Mouse (Mus musculus): ENCODE measurements at regions not wholly inside any gene's neighbourhood (a gene's known extent, or its start where the extent isn't known, plus 50 kb on each side); places are given as distances from the start of the nearest gene placed in this dataset.

- DNase-seq = no peak
Measured at GRCm38 (mm10) chr12:12765490-12766058, 176.1 kb downstream of the Mycn start.

GRCm38 (mm10) chr12:12765055-12765454 lies 176.7 kb downstream of the Mycn start:
- no peak for DNase-seq

- no peak for DNase-seq
Measured at GRCm38 (mm10) chr12:12764586-12764985, 177.1 kb downstream of the Mycn start.

- no peak for DNase-seq
Measured at GRCm38 (mm10) chr12:12756301-12756948, 185.3 kb downstream of the Mycn start.

GRCm38 (mm10) chr12:12753849-12754248 lies 187.9 kb downstream of the Mycn start:
- DNase-seq = no peak

GRCm38 (mm10) chr12:12751670-12752426 lies 189.9 kb downstream of the Mycn start:
- no peak for DNase-seq

- no peak for DNase-seq
Measured at GRCm38 (mm10) chr12:12749690-12750089, 192.0 kb downstream of the Mycn start.

GRCm38 (mm10) chr12:12746852-12747454 lies 194.8 kb downstream of the Mycn start:
- DNase-seq = no peak

GRCm38 (mm10) chr12:12744492-12744891 lies 197.2 kb downstream of the Mycn start:
- no peak for DNase-seq

- DNase-seq = no peak
Measured at GRCm38 (mm10) chr12:12738631-12739331, 202.9 kb downstream of the Mycn start.

- no peak for DNase-seq
Measured at GRCm38 (mm10) chr12:12725797-12726196, 215.9 kb downstream of the Mycn start.

- DNase-seq = no peak
Measured at GRCm38 (mm10) chr12:12725075-12725474, 216.6 kb downstream of the Mycn start.

GRCm38 (mm10) chr12:12723724-12724487 lies 217.8 kb downstream of the Mycn start:
- no peak for DNase-seq

- DNase-seq = no peak
Measured at GRCm38 (mm10) chr12:12722982-12723661, 218.6 kb downstream of the Mycn start.

GRCm38 (mm10) chr12:12716691-12717090 lies 225.0 kb downstream of the Mycn start:
- no peak for DNase-seq

- DNase-seq = no peak
Measured at GRCm38 (mm10) chr12:12715956-12716669, 225.6 kb downstream of the Mycn start.

GRCm38 (mm10) chr12:12715528-12715927 lies 226.2 kb downstream of the Mycn start:
- no peak for DNase-seq

- DNase-seq = no peak
Measured at GRCm38 (mm10) chr12:12710184-12710609, 231.5 kb downstream of the Mycn start.

GRCm38 (mm10) chr12:12708954-12709523 lies 232.7 kb downstream of the Mycn start:
- no peak for DNase-seq

Measured in adrenal gland, adult 2 months (tissue).